Mouse (Mus musculus): ENCODE data around the gene Gpn1.
"Not testable (repeated sequence)": the region's sequence is repeated elsewhere in the genome, so short reads cannot be mapped to it uniquely, and the experiment has no call there.

Gpn1 gene

GRCm38 (mm10) chr5:31494513-31495297 lies at the start of gene Gpn1:
Gene Gpn1 (plus strand): TSS chr5:31494741.
- peak; percentile 88 for DNase-seq

GRCm38 (mm10) chr5:31451336-31451735 lies 43.2 kb upstream of the Gpn1 start:
- no peak for DNase-seq

DNA sequence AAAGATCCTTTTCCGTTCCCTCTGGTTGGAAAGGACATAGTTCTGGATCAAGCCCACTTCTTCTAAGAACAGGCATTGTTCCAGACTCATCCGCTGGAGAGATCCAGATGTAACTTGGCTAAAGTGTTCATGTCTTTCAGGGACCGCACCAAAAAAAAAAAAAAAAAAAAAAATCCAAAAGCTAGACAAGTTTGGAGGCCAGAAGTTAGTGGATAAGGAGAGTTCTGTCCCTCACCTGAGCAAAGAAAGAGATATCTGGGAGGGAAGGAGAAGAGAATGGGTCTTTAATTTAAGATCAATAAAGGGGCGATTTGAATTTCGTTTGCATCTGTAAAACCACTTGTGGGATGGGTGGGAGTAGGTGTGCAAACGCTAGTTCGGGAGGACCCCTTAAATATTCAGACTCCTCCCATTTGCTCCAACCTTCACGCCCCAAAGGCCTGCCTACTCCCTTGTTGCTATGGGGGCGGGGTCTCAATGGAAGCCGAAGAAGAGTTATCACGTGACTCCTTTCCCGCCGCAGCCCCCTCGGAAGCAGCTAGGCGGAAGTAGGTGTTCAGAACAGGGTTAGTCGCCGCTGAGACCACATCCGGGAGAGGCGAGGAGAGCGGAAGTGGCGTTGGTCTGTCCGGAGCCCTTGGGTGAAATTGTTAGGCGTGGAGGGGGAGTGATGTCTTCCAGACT lies 42.5 kb upstream of the Gpn1 start, which contains the start of gene Zfp512:
Gene Zfp512 (plus strand): TSS at position 554 of the 684 bp plus-strand sequence.
- peak; percentile 89 for DNase-seq

GRCm38 (mm10) chr5:31452562-31452878 lies 42.0 kb upstream of the Gpn1 start:
- no peak for DNase-seq

DNA sequence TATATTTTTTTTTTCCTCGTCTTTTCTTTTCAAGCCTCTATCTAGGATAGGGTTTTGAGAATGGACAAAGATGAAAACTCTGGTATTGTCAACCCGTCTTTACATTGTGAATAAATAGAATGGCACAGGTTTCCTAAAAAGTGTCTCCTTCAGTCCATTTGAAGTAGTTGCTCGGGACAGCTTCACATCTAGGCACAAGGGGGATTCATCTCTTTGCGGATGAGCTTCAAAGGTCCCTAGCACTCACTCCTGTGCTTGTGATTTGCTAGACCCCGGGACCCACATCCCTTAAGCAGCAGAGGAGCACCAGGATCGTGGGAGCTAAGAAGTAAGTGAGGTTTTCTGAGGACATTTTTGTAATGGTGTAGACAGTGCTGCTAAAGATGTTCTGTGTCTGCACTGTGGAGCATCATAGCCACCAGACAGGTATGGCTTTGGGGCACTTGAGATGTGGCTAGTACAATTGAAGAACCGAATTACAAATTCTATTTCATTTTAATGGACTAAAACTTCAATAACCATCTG lies 41.6 kb upstream of the Gpn1 start:
- DNase-seq = no peak

DNA sequence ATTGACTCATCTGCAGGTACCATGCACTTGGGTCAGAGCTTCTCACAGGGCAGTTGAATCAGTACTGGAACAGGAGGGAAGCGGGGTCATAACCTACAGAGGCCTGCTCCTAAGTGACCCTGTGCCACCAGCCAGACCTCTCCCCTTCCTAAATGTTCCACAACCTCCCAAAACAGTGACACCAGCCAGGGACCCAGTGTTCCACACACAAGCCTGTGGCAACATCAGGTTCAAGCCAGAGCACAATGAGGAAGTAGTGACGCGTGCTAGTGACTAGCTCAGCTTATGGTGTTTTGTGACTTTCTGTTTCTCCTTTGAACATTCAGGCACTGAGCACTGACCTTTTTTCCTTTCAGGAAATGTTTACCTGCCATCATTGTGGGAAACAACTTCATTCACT lies 26.7 kb upstream of the Gpn1 start:
- DNase-seq = no peak

- no peak for DNase-seq
Observed at GRCm38 (mm10) chr5:31469711-31470110, 24.8 kb upstream of the Gpn1 start.

DNA sequence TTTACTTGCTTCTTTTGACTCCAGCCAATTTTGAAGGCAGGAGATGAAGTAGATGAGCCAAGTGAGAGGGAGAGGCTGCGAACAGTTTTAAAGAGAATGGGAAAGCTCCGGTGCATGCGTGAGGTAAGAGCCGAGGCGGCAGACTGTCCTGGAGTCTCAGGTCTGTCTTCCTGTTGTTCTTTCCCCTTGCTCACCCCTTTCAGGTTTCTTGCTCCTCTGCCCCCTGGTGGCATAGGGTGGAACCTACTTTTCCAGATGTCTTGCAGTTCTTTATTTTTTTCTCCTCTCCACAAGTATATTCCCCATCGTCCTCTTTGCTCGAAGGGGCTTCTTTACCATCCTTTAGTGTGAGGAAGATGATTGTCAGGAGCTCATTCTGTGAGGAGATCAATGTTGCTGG lies 24.2 kb upstream of the Gpn1 start:
- DNase-seq = peak; percentile 47

DNA sequence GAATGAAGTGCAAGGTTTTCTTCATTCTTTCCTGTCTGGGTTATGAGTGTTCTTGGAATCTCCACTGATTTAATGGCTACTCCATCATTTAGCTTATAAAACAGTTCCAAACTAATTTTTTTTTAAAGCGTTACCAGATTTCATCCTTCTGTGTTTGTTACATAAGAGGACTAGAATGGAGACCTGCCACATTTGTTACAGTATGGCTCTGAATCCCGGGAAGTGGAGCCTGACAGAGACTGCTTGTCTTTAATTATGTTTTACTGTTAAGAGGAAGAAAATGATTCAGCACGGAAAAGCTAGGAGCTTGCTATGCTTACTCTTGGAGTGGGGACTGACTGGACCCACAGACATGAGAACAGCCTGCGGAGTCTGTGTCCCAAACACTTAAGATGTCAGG lies 14.0 kb upstream of the Gpn1 start:
- DNase-seq = no peak

- DNase-seq = no peak
Observed at GRCm38 (mm10) chr5:31485440-31485839, 9.1 kb upstream of the Gpn1 start, which contains the start of gene 4930548H24Rik. Gene 4930548H24Rik (plus strand): TSS chr5:31485740.

- no peak for DNase-seq
Observed at GRCm38 (mm10) chr5:31487889-31488288, 6.7 kb upstream of the Gpn1 start.

- no peak for DNase-seq
Observed at GRCm38 (mm10) chr5:31489116-31489769, 5.3 kb upstream of the Gpn1 start.

- no peak for DNase-seq
Observed at GRCm38 (mm10) chr5:31492031-31492430, 2.5 kb upstream of the Gpn1 start.

- DNase-seq = no peak
Observed at GRCm38 (mm10) chr5:31504843-31505242, 10.3 kb downstream of the Gpn1 start.

GRCm38 (mm10) chr5:31512481-31512880 lies 17.9 kb downstream of the Gpn1 start:
- no peak for DNase-seq

DNA sequence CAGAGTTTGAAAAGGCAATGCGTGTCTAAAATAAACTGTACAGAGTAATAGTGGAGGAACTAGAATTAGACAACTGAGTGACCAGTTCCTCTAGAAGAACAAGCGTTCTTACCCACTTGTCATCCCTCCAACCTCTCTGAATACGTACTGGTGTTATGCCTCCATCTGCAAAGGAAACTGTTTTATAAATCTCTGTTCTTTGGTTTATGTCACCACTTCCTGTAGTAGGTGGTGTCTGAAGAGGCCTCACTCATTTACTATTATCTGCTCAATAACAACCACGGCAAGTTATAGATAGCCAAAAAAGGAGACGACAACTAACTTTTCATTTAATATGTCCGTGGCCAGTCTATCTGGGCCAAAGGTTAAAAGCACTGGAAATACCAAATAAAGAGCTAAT lies 26.0 kb downstream of the Gpn1 start:
- DNase-seq = no peak

GRCm38 (mm10) chr5:31526354-31527116 lies 32.0 kb downstream of the Gpn1 start, which contains the start of gene Slc4a1ap:
Gene Slc4a1ap (plus strand): TSS chr5:31526995.
- peak; percentile 88 for DNase-seq

DNA sequence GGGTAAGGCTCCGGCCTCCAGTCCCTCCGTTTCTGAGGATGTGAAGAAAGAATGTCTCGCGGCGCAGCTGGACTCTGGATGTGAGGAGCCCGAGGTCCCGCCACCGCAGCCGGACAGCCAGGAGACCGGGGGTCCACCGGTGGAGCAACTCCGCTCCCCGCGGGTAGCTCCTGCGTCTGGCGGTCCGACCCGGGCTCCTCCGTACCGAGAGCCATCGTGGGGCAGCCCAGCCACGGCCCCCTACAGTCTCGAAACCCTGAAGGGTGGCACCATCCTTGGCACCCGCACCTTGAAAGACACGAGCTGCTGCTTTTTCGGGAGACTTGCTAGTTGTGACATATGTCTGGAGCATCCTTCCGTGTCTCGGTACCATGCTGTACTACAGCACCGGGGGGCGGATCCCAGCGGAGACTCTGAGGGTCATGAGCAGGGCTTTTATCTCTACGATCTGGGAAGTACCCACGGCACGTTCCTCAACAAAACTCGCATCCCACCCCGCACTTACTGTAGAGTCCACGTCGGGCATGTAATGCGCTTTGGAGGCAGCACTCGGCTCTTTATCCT lies 32.7 kb downstream of the Gpn1 start:
- DNase-seq = no peak

DNA sequence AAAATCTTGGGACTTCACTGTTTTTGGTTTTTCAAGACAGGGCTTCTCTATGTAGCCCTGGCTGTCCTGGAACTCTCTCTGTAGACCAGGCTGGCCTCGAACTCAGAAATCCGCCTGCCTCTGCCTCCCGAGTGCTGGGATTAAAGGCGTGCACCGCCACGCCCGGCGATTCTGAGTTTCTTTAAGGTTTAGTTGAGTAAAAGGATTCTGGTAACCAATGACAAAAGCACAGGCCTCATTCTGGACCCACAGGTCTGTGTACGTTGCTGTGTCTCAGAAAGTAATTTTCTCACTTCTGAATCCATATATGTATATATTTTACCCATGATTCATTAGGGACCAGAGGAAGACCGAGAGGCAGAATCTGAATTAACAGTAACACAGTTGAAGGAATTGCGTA lies 33.2 kb downstream of the Gpn1 start, which contains the start of gene Supt7l:
Gene Supt7l (minus strand): TSS at position 101 of the 400 bp plus-strand sequence.
- DNase-seq = not testable (repeated sequence)

DNA sequence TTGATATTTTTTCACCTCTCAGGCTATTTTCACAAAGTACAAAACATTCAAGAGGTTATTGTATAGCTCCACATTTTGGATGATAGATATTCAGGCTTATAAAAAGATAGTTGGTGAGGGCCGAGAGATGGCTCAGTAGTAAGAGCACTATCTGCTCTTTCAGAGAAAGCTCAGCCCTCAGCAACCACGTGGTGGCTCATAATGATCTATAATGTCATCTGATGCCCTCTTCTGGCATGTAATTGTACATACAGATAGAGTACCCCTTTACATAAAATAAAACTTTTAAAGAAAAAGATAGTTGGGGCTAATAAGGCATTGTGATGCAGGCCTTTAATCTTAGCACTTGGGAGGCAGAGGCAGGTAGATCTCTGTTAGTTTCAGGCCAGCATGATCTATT lies 34.0 kb downstream of the Gpn1 start:
- no peak for DNase-seq

GRCm38 (mm10) chr5:31535228-31535627 lies 40.7 kb downstream of the Gpn1 start:
- DNase-seq = no peak

DNA sequence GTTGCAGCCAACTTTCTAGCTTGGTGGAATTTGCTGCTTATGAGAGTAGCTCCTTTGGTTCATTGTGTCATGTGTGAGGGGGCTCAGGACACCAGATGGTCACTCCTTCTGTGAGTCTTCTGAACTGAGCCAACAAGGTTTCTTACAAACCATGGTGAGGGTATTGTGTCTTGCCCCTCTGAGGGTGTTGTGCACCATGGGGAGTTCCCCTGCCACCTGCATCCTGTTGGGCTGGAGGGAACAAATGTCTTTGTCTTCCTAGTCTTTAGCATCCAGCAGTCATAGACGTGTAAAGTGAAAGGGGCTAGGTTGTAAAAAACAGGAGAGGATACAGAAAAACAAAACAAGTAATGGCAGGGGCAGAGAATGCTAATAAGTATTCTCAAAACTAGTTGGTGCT lies 64.9 kb downstream of the Gpn1 start:
- no peak for DNase-seq

All from kidney, adult 18-20 months (tissue).